Mouse (Mus musculus) neural tube, embryonic 12.5 days (tissue): ENCODE results near the gene Arl15. TPM values are rescaled to one million over a fixed set of nuclear protein-coding genes. Genes with fewer than 3 reads are reported as not detected.

Experiments
- ATAC-seq: fragments of 200-750 bp; cut with Nextera tagmentation; 2 replicates; pipeline ENCODE4 v1.8.0; 2017; ENCODE audit warnings: low read depth, mild to moderate bottlenecking, moderate TSS enrichment, moderate library complexity; ENCODE audit not compliant: low FRiP score
- H3K27ac ChIP-seq: fragments of 300-500 bp; sonication (generic); 2 replicates; pipeline ENCODE4 v1.5.1; 2016
- H3K27me3 ChIP-seq: fragments of 300-500 bp; sonication (generic); replicated peaks from 2 replicates; pipeline ENCODE4 v1.6.1; 2016; ENCODE audit warnings: mild to moderate bottlenecking
- H3K36me3 ChIP-seq: fragments of 300-500 bp; sonication (generic); 2 replicates; pipeline ENCODE4 v1.6.1; 2016; ENCODE audit warnings: mild to moderate bottlenecking
- H3K4me1 ChIP-seq: fragments of 300-500 bp; sonication (generic); 2 replicates; pipeline ENCODE4 v1.6.1; 2016
- H3K4me2 ChIP-seq: fragments of 300-500 bp; sonication (generic); replicated peaks from 2 replicates; pipeline ENCODE4 v1.6.1; 2016; ENCODE audit warnings: mild to moderate bottlenecking
- H3K4me3 ChIP-seq: fragments of 300-500 bp; sonication (generic); 2 replicates; pipeline ENCODE4 v1.5.1; 2016
- H3K9ac ChIP-seq: fragments of 300-500 bp; sonication (generic); 2 replicates; pipeline ENCODE4 v1.6.1; 2016; ENCODE audit warnings: mild to moderate bottlenecking
- H3K9me3 ChIP-seq: fragments of 300-500 bp; sonication (generic); 2 replicates; pipeline ENCODE4 v1.6.1; 2016; ENCODE audit warnings: mild to moderate bottlenecking
- whole genome bisulfite sequencing: fragments of 180-500 bp; shearing (Covaris S2); methylation state at CpG from one replicate; pipeline ENCODE4 v1.1.7; 2016; 5-methylcytosine and 5-hydroxymethylcytosine counted together
- polyA plus RNA-seq: library from polyadenylated mRNA; unstranded; fragments of >200 nt; fragmentation: Nextera tagmentation; extraction: Ambion mirVana; gene quantifications from 2 replicates; pipeline ENCODE4 v1.2.1, GENCODE M21; 2016

Gene Arl15
- polyA plus RNA-seq, 1 experiment from 2014 or later: 13.1 TPM

- Histone ChIP-seq H3K27ac (no peak overlapping the region), H3K4me1 (peaks cover 32% of the 10 kb centered on the region), H3K36me3 (no peaks in the 10 kb centered on the region), H3K27me3 (no peaks in the 10 kb centered on the region), H3K9me3 (no peaks in the 10 kb centered on the region), H3K9ac (no peak overlapping the region), H3K4me3 (no peak overlapping the region), H3K4me2 (no peak overlapping the region)
- ATAC-seq: 0 out of 2 replicates have a peak, but pooled peaks have one; percentile 38
- 45% methylated on average over 9 of the region's 9 CpGs for WGBS
These were observed 17.7 kb downstream of the Arl15 start for GRCm38 (mm10) chr13:113811910-113812592.

GRCm38 (mm10) chr13:113812593-113812975 is 18.3 kb downstream of the Arl15 start:
- no peaks in the 10 kb centered on the region for H3K27me3 ChIP-seq
- H3K9ac ChIP-seq: no peak overlapping the region
- no peaks in the 10 kb centered on the region for H3K36me3 ChIP-seq
- no peak overlapping the region for H3K27ac ChIP-seq
- no peaks in the 10 kb centered on the region for H3K9me3 ChIP-seq
- H3K4me1 ChIP-seq: peaks cover 32% of the 10 kb centered on the region
- H3K4me2 ChIP-seq: no peak overlapping the region
- H3K4me3 ChIP-seq: no peak overlapping the region
- WGBS: 67% methylated on average over 6 of the region's 6 CpGs
- ATAC-seq: no peak

- Histone ChIP-seq H3K4me3 (no peak overlapping the region), H3K36me3 (no peaks in the 10 kb centered on the region), H3K9me3 (no peaks in the 10 kb centered on the region), H3K27me3 (no peaks in the 10 kb centered on the region), H3K4me2 (no peak overlapping the region), H3K9ac (no peak overlapping the region), H3K4me1 (peaks cover 32% of the 10 kb centered on the region), H3K27ac (no peak overlapping the region)
- 87% methylated on average over 8 of the region's 8 CpGs for WGBS
- no peak for ATAC-seq
These were observed 19.8 kb downstream of the Arl15 start for GRCm38 (mm10) chr13:113814121-113814520.

GRCm38 (mm10) chr13:113815697-113816420 is 21.6 kb downstream of the Arl15 start:
- Histone ChIP-seq H3K36me3 (no peaks in the 10 kb centered on the region), H3K9me3 (no peaks in the 10 kb centered on the region), H3K9ac (no peak overlapping the region), H3K4me1 (peaks cover 32% of the 10 kb centered on the region), H3K4me3 (no peak overlapping the region), H3K27me3 (no peaks in the 10 kb centered on the region), H3K27ac (no peak overlapping the region), H3K4me2 (peak overlapping the region; percentile 28)
- 21% methylated on average over 15 of the region's 15 CpGs for WGBS
- 0 out of 2 replicates have a peak, but pooled peaks have one; percentile 34 for ATAC-seq

GRCm38 (mm10) chr13:113816421-113816810 is 22.1 kb downstream of the Arl15 start:
- Histone ChIP-seq H3K27ac (no peak overlapping the region), H3K4me2 (0 out of 2 replicates have a peak overlapping the region, but pooled peaks have one; percentile 28), H3K4me1 (peaks cover 28% of the 10 kb centered on the region), H3K36me3 (no peaks in the 10 kb centered on the region), H3K9ac (no peak overlapping the region), H3K27me3 (no peaks in the 10 kb centered on the region), H3K9me3 (no peaks in the 10 kb centered on the region), H3K4me3 (no peak overlapping the region)
- no peak for ATAC-seq
- 55% methylated on average over 6 of the region's 6 CpGs for WGBS

GRCm38 (mm10) chr13:113819006-113819405 is 24.7 kb downstream of the Arl15 start:
- Histone ChIP-seq H3K27me3 (no peaks in the 10 kb centered on the region), H3K27ac (no peak overlapping the region), H3K4me1 (peaks cover 15% of the 10 kb centered on the region), H3K4me3 (no peak overlapping the region), H3K36me3 (no peaks in the 10 kb centered on the region), H3K4me2 (no peak overlapping the region), H3K9ac (no peak overlapping the region), H3K9me3 (no peaks in the 10 kb centered on the region)
- ATAC-seq: no peak
- WGBS: 94% methylated on average over 7 of the region's 7 CpGs

- peaks cover 12% of the 10 kb centered on the region for H3K4me1 ChIP-seq
- H3K27me3 ChIP-seq: no peaks in the 10 kb centered on the region
- ATAC-seq: no peak
- no peak overlapping the region for H3K27ac ChIP-seq
- no peaks in the 10 kb centered on the region for H3K9me3 ChIP-seq
- no peak overlapping the region for H3K4me3 ChIP-seq
- H3K4me2 ChIP-seq: no peak overlapping the region
- WGBS: 88% methylated on average over 3 of the region's 3 CpGs
- H3K36me3 ChIP-seq: no peaks in the 10 kb centered on the region
- no peak overlapping the region for H3K9ac ChIP-seq
These were observed 25.9 kb downstream of the Arl15 start for GRCm38 (mm10) chr13:113820176-113820575.

GRCm38 (mm10) chr13:113821891-113822290 is 27.6 kb downstream of the Arl15 start:
- 90% methylated on average over 12 of the region's 12 CpGs for WGBS
- no peak for ATAC-seq

GRCm38 (mm10) chr13:113824027-113824426 is 29.7 kb downstream of the Arl15 start:
- WGBS: 94% methylated on average over 3 of the region's 3 CpGs
- H3K27ac ChIP-seq: no peak overlapping the region
- no peak overlapping the region for H3K4me3 ChIP-seq
- no peak overlapping the region for H3K9ac ChIP-seq
- H3K4me1 ChIP-seq: no peaks in the 10 kb centered on the region
- H3K27me3 ChIP-seq: no peaks in the 10 kb centered on the region
- no peak overlapping the region for H3K4me2 ChIP-seq
- ATAC-seq: no peak
- no peaks in the 10 kb centered on the region for H3K9me3 ChIP-seq
- no peaks in the 10 kb centered on the region for H3K36me3 ChIP-seq

More at GRCm38 (mm10) chr13:113821891-113822290, 27.6 kb downstream of the Arl15 start:
- H3K36me3 ChIP-seq: no peaks in the 10 kb centered on the region
- no peak overlapping the region for H3K27ac ChIP-seq
- no peaks in the 10 kb centered on the region for H3K27me3 ChIP-seq
- no peaks in the 10 kb centered on the region for H3K4me1 ChIP-seq
- H3K4me2 ChIP-seq: no peak overlapping the region
- no peak overlapping the region for H3K9ac ChIP-seq
- H3K4me3 ChIP-seq: no peak overlapping the region
- no peaks in the 10 kb centered on the region for H3K9me3 ChIP-seq

GRCm38 (mm10) chr13:113828633-113829032 is 34.3 kb downstream of the Arl15 start:
- 91% methylated on average over 3 of the region's 3 CpGs for WGBS
- no peak overlapping the region for H3K27ac ChIP-seq
- H3K9me3 ChIP-seq: no peaks in the 10 kb centered on the region
- no peak overlapping the region for H3K9ac ChIP-seq
- ATAC-seq: no peak
- H3K27me3 ChIP-seq: no peaks in the 10 kb centered on the region
- H3K4me3 ChIP-seq: no peak overlapping the region
- H3K4me2 ChIP-seq: no peak overlapping the region
- H3K36me3 ChIP-seq: no peaks in the 10 kb centered on the region
- H3K4me1 ChIP-seq: no peaks in the 10 kb centered on the region

GRCm38 (mm10) chr13:113829079-113829478 is 34.8 kb downstream of the Arl15 start:
- no peak for ATAC-seq
- no peaks in the 10 kb centered on the region for H3K4me1 ChIP-seq
- H3K27me3 ChIP-seq: no peaks in the 10 kb centered on the region
- no peak overlapping the region for H3K9ac ChIP-seq
- no peak overlapping the region for H3K4me2 ChIP-seq
- no peak overlapping the region for H3K4me3 ChIP-seq
- H3K9me3 ChIP-seq: no peaks in the 10 kb centered on the region
- H3K27ac ChIP-seq: no peak overlapping the region
- no peaks in the 10 kb centered on the region for H3K36me3 ChIP-seq
- WGBS: 91% methylated on average over 2 of the region's 2 CpGs

- ATAC-seq: no peak
- WGBS: 84% methylated on average over 3 of the region's 3 CpGs
These were observed 36.5 kb downstream of the Arl15 start for GRCm38 (mm10) chr13:113830805-113831204.

More at GRCm38 (mm10) chr13:113830805-113831204, 36.5 kb downstream of the Arl15 start:
- H3K4me3 ChIP-seq: no peak overlapping the region
- H3K27me3 ChIP-seq: no peaks in the 10 kb centered on the region
- H3K9me3 ChIP-seq: no peaks in the 10 kb centered on the region
- no peak overlapping the region for H3K27ac ChIP-seq
- H3K4me1 ChIP-seq: no peaks in the 10 kb centered on the region
- no peak overlapping the region for H3K4me2 ChIP-seq
- H3K36me3 ChIP-seq: no peaks in the 10 kb centered on the region
- no peak overlapping the region for H3K9ac ChIP-seq
